Mouse (Mus musculus) myocyte (in vitro differentiated cells): ENCODE measurements around the gene Zbp1.

Experiments
- E2F4 ChIP-seq: IDR thresholded peaks from one replicate; pipeline ENCODE4 v1.6.1; 2011; ENCODE audit warnings: mild to moderate bottlenecking, control low read depth, moderate library complexity; ENCODE audit not compliant: insufficient read depth
- MYOD1 ChIP-seq, 3 experiments: IDR thresholded peaks; one replicate each; pipeline ENCODE4 v1.6.1; 2011; ENCODE audit warnings: control low read depth in 2 of 3, low read depth in 2 of 3, mild to moderate bottlenecking in 2 of 3, moderate library complexity in 1 of 3; ENCODE audit not compliant: insufficient read length in 2 of 3, control insufficient read depth in 1 of 3
- MYOG ChIP-seq, 3 experiments: IDR thresholded peaks; one replicate each; pipeline ENCODE4 v1.6.1; 2011; ENCODE audit warnings: control low read depth in 2 of 3, low read depth in 2 of 3, mild to moderate bottlenecking in 2 of 3; ENCODE audit not compliant: insufficient read length in 2 of 3, control insufficient read depth in 1 of 3, insufficient read depth in 1 of 3
- POLR2A ChIP-seq: IDR thresholded peaks from one replicate; pipeline ENCODE4 v1.6.1; 2011; ENCODE audit warnings: low read depth, mild to moderate bottlenecking, control low read depth, moderate library complexity; ENCODE audit not compliant: insufficient read length
- SRF ChIP-seq: IDR thresholded peaks from one replicate; pipeline ENCODE4 v1.6.1; 2011; ENCODE audit warnings: low read depth; ENCODE audit not compliant: control insufficient read depth, insufficient read length
- TCF3 ChIP-seq: IDR thresholded peaks from one replicate; pipeline ENCODE4 v1.6.1; 2011; ENCODE audit warnings: low read depth, control low read depth; ENCODE audit not compliant: insufficient read length
- USF1 ChIP-seq: IDR thresholded peaks from one replicate; pipeline ENCODE4 v1.6.1; 2011; ENCODE audit warnings: low read depth, mild to moderate bottlenecking, control low read depth, moderate library complexity

GRCm38 (mm10) chr2:173165357-173165756 lies 53.4 kb downstream of the Zbp1 start:
- TF ChIP-seq POLR2A, result no peak
- no peak for TF ChIP-seq MYOD1 (IDR thresholded peaks at IDR 0.05; ENCODE audit: control insufficient read depth in 1 of 3, insufficient read length in 2 of 3, low read depth in 2 of 3)
- no peak for TF ChIP-seq SRF
- TF ChIP-seq USF1, result no peak
- TF ChIP-seq TCF3, result no peak
- no peak for TF ChIP-seq MYOG (IDR thresholded peaks at IDR 0.05; ENCODE audit: control insufficient read depth in 1 of 3, insufficient read depth in 1 of 3, insufficient read length in 2 of 3, low read depth in 2 of 3)
- TF ChIP-seq E2F4, result no peak
